Mouse (Mus musculus) erythroblast, embryonic 14.5 days (primary cell): Measurements from ENCODE around the gene Agap1. TPM values are rescaled to one million over a fixed set of nuclear protein-coding genes. Genes with fewer than 3 reads are reported as not detected.

Experiments
- H3K27me3 ChIP-seq: 2 replicates; pipeline ENCODE4 v1.6.1; 2012; ENCODE audit warnings: inconsistent platforms; ENCODE audit not compliant: control insufficient read depth
- H3K36me3 ChIP-seq: 2 replicates; pipeline ENCODE4 v1.6.1; 2012; ENCODE audit warnings: mild to moderate bottlenecking, inconsistent platforms; ENCODE audit not compliant: control insufficient read depth
- H3K4me1 ChIP-seq: 2 replicates; pipeline ENCODE4 v1.6.1; 2012; ENCODE audit warnings: inconsistent platforms; ENCODE audit not compliant: control insufficient read depth
- H3K4me3 ChIP-seq: replicated peaks from 2 replicates; pipeline ENCODE3; 2012; ENCODE audit warnings: moderate library complexity, mild to moderate bottlenecking, inconsistent platforms
- H3K9me3 ChIP-seq: 2 replicates; pipeline ENCODE4 v1.6.1; 2012; ENCODE audit warnings: low read length, inconsistent platforms, mixed read lengths; ENCODE audit not compliant: control insufficient read depth
- GATA1 ChIP-seq: IDR thresholded peaks from 2 replicates; pipeline ENCODE4 v1.6.1; 2012; ENCODE audit warnings: low read length, inconsistent platforms, mixed read lengths
- TAL1 ChIP-seq: IDR thresholded peaks from 3 replicates; pipeline ENCODE4 v1.6.1; 2012; ENCODE audit warnings: low read length, inconsistent platforms, mixed read lengths
- polyA plus RNA-seq: library from polyadenylated mRNA; stranded (reverse); fragments of >175 nt; gene quantifications from 2 replicates; pipeline ENCODE4 v1.2.3, GENCODE M21; 2012

The Agap1 gene
- polyA plus RNA-seq, 1 experiment: 0.09 TPM

DNA sequence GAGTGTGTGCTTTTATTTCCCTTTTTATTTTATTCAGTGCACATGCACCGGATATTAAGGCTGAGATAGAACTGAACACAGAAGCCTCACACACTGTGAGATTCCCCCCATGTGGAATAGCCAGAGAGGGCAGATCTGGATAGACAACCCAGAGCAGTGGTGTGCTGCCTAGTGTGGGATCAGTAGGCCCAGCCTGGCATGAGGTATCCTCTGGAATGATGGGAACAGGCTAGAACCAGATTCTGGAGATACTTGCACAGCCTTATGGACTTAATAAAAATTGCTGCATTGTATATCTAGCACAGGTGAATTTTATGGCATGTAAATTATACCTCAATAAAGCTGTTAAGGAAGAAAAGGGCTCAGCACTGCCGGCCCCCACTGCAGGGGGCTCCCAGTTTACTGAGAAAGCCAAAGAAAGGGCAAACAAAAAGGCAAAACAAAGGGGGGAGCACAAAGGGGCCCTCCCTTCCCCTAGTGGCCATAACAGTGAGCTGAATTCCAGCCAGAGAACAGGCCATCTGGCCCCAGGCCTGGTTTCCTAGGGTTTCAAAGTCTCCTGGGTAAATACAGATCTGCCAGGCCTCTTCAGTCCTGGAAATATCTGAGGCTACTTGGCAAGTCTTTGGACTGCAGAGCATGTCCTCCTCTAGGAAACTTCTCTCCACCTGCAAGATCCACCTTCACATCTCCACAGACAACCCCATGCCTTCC lies 405.6 kb downstream of the Agap1 start:
- no peaks in the 10 kb centered on the region for H3K9me3 ChIP-seq
- TF ChIP-seq TAL1 (no peak), GATA1 (no peak)
- no peaks in the 10 kb centered on the region for H3K4me1 ChIP-seq

DNA sequence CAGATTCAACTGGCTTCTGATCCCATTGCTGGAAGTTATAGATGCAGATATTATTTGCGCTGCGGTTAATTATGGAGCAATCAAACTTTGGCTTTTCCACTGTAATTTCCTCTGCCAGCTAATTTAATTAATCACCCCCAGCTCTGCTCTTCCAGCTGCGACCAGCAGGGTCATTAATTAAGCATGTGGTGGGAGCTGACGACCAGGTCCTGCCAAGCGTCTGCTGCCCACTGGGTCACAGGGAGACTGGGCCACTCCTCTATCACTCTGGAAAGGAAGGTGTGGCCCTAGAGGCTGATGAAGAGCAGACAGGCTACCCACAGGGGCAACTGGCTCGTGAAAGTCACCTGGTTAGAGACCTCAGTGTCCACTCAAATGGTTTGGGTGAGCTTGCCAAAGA lies 411.2 kb downstream of the Agap1 start:
- Histone ChIP-seq H3K36me3 (no peaks in the 10 kb centered on the region), H3K27me3 (no peaks in the 10 kb centered on the region), H3K4me1 (no peaks in the 10 kb centered on the region), H3K4me3 (no peak overlapping the region), H3K9me3 (no peaks in the 10 kb centered on the region)
- no peak for TF ChIP-seq GATA1
- TF ChIP-seq TAL1: no peak

More for the DNA sequence above, 405.6 kb downstream of the Agap1 start:
- Histone ChIP-seq H3K27me3 (no peaks in the 10 kb centered on the region), H3K4me3 (no peak overlapping the region), H3K36me3 (no peaks in the 10 kb centered on the region)

DNA sequence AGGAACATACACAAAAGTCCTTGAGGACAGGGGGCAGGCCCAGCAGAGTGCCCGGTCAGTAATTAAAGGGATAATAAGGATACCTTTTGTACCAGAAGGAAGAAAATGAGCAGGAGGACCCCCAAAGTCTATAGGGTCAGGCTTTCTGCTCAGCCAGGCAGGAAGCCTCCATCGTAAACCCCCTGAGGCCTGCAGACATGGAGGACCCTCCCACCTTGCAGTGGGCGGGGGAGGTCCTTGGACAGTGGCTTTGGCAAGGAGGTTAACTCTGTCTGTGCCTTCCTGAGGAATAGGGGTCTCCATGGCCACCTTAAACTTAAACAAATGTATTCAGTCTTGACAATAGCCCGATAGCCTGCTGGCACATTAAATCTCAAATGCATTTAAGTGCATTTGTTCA lies 413.2 kb downstream of the Agap1 start:
- H3K9me3 ChIP-seq: no peaks in the 10 kb centered on the region
- H3K27me3 ChIP-seq: no peaks in the 10 kb centered on the region
- H3K4me1 ChIP-seq: no peaks in the 10 kb centered on the region
- H3K36me3 ChIP-seq: no peaks in the 10 kb centered on the region
- TF ChIP-seq GATA1 (no peak), TAL1 (no peak)
- no peak overlapping the region for H3K4me3 ChIP-seq

DNA sequence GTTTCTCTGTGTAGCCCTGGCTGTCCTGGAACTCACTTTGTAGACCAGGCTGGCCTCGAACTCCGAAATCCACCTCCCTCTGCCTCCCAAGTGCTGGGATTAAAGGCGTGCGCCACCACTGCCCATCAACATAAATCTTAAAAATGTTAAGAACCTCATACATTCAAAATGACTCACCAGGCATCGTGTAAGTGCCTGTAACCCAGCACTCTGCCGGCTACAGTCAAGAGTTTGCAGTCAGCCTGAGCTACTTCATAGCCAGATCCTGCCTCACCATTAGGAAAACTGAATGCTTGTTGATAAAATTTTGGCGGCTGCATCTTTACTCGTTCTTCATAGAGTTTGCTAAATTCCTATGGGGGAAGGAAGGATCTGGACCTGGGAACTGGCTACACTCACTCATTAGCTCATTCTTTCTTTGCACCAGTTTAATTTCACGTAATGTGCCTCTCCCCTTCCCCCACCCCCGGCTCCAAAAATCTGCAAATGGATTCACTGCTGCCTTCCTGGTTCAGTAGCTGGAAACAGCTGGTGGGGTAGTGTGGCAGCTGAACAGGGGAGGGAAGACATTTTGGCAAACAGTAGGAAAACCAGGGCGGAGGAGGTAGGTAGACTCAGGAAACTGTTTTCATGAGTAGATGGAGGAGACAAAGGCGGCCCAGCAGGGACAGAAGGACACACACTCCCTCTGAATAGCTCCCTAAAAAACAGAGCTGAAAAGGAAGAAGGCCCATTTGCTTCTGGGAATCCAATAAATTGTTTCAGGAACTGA lies 415.7 kb downstream of the Agap1 start:
- Histone ChIP-seq H3K4me1 (no peaks in the 10 kb centered on the region), H3K9me3 (no peaks in the 10 kb centered on the region), H3K27me3 (no peaks in the 10 kb centered on the region), H3K36me3 (no peaks in the 10 kb centered on the region), H3K4me3 (no peak overlapping the region)
- no peak for TF ChIP-seq TAL1
- TF ChIP-seq GATA1: no peak

DNA sequence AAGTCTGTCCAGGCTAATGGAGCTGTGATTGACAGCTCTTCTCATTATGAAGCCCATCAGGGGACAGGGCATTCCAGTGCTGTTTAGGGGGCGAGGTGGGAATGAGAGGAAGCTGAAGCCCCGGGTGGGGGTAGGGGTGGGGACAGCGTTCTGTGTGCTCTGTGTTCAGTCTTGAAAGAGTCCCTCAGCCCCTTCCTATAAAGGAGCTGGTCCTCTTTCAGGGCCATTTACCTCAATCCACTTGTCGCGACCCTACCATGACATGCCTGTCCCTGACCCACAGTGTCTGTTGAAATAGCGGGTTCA lies 416.3 kb downstream of the Agap1 start:
- H3K4me1 ChIP-seq: no peaks in the 10 kb centered on the region
- H3K9me3 ChIP-seq: no peaks in the 10 kb centered on the region
- TF ChIP-seq GATA1 (no peak), TAL1 (no peak)
- no peak overlapping the region for H3K4me3 ChIP-seq
- no peaks in the 10 kb centered on the region for H3K36me3 ChIP-seq
- no peaks in the 10 kb centered on the region for H3K27me3 ChIP-seq

DNA sequence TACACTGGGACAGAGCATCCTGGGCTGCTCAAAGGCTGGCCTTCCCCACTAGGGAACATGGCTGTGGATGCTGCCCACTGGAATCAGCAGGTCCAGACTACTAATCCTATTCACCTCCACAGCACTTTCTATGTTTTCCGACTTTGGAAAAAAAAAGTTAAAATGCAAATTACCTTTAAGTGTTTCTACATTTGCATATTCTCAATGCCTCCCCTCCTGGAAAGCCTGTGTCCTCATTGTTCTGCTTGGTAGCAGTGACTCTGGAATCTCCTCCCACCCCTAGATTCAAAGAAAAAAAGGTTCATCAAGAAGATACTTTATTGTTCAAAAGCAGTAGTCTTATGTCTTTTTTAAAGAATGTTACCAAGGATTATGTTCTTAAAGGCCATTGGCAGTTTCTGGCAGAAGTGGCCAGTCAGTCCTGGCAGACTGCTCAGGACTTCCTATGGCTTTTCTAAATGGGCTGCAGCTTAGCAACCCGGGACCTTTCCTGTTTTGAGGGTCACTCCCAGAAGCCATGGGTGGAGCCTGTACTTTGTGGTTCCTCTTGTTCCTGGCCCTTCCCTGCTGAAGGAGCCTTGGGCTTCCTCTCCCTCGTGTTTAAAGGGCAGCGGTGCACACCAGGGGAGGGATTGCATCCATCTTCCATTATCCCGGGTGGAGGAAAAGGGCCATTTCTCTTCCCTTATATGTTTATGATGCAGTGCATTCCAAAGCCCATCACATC lies 421.9 kb downstream of the Agap1 start:
- H3K36me3 ChIP-seq: no peaks in the 10 kb centered on the region
- TF ChIP-seq GATA1 (no peak), TAL1 (no peak)
- H3K4me1 ChIP-seq: no peaks in the 10 kb centered on the region
- H3K9me3 ChIP-seq: no peaks in the 10 kb centered on the region
- no peaks in the 10 kb centered on the region for H3K27me3 ChIP-seq
- no peak overlapping the region for H3K4me3 ChIP-seq

DNA sequence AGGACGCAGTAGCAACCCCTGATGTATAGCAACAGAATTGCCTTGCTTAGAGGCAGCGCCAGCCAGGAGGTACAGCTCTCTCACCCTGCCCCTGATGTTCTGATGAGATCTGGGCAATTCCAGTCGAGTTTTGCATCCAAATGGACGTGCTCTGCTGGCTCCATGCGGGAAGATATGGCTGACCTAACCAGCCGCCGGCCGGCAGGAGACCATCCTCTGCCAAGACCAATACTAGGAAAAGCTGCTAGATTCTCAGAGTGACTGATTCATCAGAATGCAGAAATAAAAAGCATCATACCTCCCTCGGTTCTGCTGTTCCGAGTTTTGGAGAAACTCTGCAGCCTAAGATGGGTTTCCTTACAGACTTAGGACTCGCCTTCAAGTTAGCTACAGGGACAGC lies 423.9 kb downstream of the Agap1 start:
- H3K9me3 ChIP-seq: no peaks in the 10 kb centered on the region
- TF ChIP-seq TAL1: no peak
- no peak for TF ChIP-seq GATA1
- no peaks in the 10 kb centered on the region for H3K4me1 ChIP-seq
- no peaks in the 10 kb centered on the region for H3K36me3 ChIP-seq
- no peaks in the 10 kb centered on the region for H3K27me3 ChIP-seq
- no peak overlapping the region for H3K4me3 ChIP-seq

DNA sequence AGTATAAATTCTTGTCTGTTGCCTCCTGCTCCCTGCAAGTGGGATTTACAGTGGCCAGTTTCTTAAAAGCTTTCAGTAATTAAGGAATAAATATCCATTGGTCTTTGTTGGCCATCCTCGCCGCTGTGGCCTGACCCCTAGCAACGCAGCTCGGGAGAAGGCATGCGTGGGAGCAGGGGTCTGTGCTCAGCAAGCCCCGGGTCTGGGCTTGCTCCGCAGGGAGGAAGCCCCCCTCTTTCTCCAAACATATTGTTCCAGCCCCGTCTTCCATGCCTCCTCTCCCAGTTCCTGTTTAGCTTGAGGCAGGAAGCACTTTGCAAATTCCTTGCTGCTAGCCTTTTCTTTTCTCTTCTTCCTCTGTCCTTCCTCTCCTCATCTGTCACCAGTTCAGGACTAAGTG lies 425.6 kb downstream of the Agap1 start:
- no peaks in the 10 kb centered on the region for H3K36me3 ChIP-seq
- H3K27me3 ChIP-seq: no peaks in the 10 kb centered on the region
- H3K9me3 ChIP-seq: no peaks in the 10 kb centered on the region
- H3K4me1 ChIP-seq: no peaks in the 10 kb centered on the region
- TF ChIP-seq GATA1 (no peak), TAL1 (no peak)
- no peak overlapping the region for H3K4me3 ChIP-seq

DNA sequence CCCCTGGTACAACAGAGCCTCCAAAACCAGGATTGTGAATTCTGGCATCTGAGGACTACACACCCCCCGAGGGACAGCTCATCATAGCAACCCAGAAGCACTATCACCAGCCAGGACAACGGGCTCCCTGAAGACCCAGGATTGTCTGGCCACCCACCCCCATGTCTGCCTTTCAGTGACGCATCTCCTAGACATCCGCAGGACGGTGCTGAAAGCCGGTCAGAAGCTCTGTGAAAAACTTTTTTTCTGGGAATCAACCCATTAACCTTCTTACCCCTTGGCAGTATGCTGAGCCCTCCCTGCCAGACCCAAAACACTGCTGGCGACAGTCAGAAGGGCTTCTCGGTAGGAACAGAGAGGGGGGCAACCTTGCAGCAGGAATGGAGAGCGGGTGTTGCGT lies 426.2 kb downstream of the Agap1 start:
- Histone ChIP-seq H3K4me3 (no peak overlapping the region), H3K36me3 (no peaks in the 10 kb centered on the region), H3K4me1 (no peaks in the 10 kb centered on the region), H3K9me3 (no peaks in the 10 kb centered on the region), H3K27me3 (no peaks in the 10 kb centered on the region)
- TF ChIP-seq GATA1 (no peak), TAL1 (no peak)
